Mouse (Mus musculus) spleen, adult 2 months (tissue): ENCODE measurements around the gene Foxq1. TPM values are rescaled to one million over a fixed set of nuclear protein-coding genes. Genes with fewer than 3 reads are reported as not detected.

Source experiments
- DNase-seq, 2 experiments: peaks; one replicate each; pipeline versions ENCODE4 v3.0.0 to v3.0.0-alpha.2; 2012 to 2021; ENCODE audit warnings: low spot score in 2 of 2, low read depth in 1 of 2
- H3K27ac ChIP-seq: fragments of 200-500 bp; 2 replicates; pipeline ENCODE4 v1.5.1; 2012; ENCODE audit warnings: low read length, inconsistent platforms; ENCODE audit not compliant: insufficient read depth
- H3K27me3 ChIP-seq: fragments of 200-500 bp; 2 replicates; pipeline ENCODE4 v1.6.1; 2012; ENCODE audit warnings: mild to moderate bottlenecking, moderate library complexity, low read length, inconsistent platforms; ENCODE audit not compliant: control insufficient read depth, insufficient read depth
- H3K36me3 ChIP-seq: fragments of 200-500 bp; 2 replicates; pipeline ENCODE4 v1.6.1; 2012; ENCODE audit warnings: mild to moderate bottlenecking, low read length, inconsistent platforms; ENCODE audit not compliant: control insufficient read depth, insufficient read depth
- H3K4me1 ChIP-seq: fragments of 200-500 bp; 2 replicates; pipeline ENCODE4 v1.6.1; 2011; ENCODE audit warnings: inconsistent platforms; ENCODE audit not compliant: control insufficient read depth, insufficient read depth, insufficient read length
- H3K4me3 ChIP-seq: fragments of 200-500 bp; 2 replicates; pipeline ENCODE4 v1.5.1; 2011; ENCODE audit warnings: mild to moderate bottlenecking, inconsistent platforms; ENCODE audit not compliant: insufficient read depth, insufficient read length; ENCODE audit errors: extremely low read depth
- CTCF ChIP-seq: fragments of 200-500 bp; IDR thresholded peaks from 2 replicates; pipeline ENCODE4 v1.5.1; 2011; ENCODE audit warnings: mild to moderate bottlenecking, inconsistent platforms; ENCODE audit not compliant: insufficient read depth, insufficient read length, insufficient replicate concordance; ENCODE audit errors: extremely low read depth
- POLR2A ChIP-seq: fragments of 200-500 bp; IDR thresholded peaks from 2 replicates; pipeline ENCODE4 v1.6.1; 2011; ENCODE audit warnings: low read depth, low read length, inconsistent platforms
- WGBS: fragments of 180-500 bp; shearing (Covaris S2); methylation state at CpG from one replicate; pipeline ENCODE4 v1.1.7; 2018; 5-methylcytosine and 5-hydroxymethylcytosine counted together
- polyA plus RNA-seq: library from polyadenylated mRNA; depleted of rRNA; stranded (reverse); fragments of >200 nt; gene quantifications from 2 replicates; pipeline ENCODE4 v1.2.3, GENCODE M21; 2012; rRNA removed

Gene Foxq1
- polyA plus RNA-seq, result 0.07 and 0.13 TPM in 2 replicates

- 76% methylated on average over 4 of the region's 4 CpGs for WGBS
- TF ChIP-seq CTCF (no peak), POLR2A (no peak)
- Histone ChIP-seq H3K4me1 (peaks cover 17% of the 10 kb centered on the region), H3K36me3 (no peaks in the 10 kb centered on the region), H3K4me3 (no peak within 1 kb of the TSS), H3K27ac (no peak within 1 kb of the TSS), H3K27me3 (peaks cover 24% of the 10 kb centered on the region)
- no peak for DNase-seq
Measured at GRCm38 (mm10) chr13:31555834-31556233, at the start of gene Foxq1. Gene Foxq1 (plus strand): TSS chr13:31556134.

DNA sequence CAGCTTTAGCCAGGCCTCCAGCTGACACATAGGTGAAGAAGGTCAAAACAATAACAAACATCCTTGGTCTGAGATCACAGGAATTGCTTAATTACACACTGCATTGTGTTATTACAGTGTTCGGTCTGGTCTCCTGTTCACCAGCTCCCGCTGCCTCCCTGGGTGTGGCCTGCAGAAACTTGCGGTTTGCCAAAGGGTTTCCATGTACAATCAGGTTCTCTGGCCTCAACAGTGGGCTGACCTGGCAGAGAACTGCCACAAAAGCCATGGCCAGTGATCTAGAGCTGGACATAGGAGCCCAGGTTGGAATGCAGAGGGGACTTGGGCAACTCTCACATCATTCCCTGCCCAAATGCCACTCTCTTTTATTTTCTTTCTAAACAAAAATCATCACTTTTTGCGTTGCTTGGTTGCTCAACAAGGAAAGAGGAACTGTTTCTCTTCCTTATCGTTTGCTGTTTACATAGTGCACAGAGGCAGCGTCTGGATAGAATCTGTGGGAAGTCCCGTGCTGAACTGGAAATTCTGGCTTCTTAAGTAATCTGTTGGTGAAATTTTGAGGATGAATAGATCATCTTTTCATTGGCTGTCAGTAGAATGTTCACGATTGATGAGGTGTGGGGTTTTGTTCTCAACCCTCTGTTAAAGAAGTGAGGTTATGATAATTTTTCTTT, 49.3 kb upstream of the Foxq1 start:
- TF ChIP-seq POLR2A (no peak), CTCF (no peak)
- 39% methylated on average over 8 of the region's 8 CpGs for WGBS
- no peaks in the 10 kb centered on the region for H3K4me1 ChIP-seq
- H3K4me3 ChIP-seq, result no peak overlapping the region
- H3K36me3 ChIP-seq, result no peaks in the 10 kb centered on the region
- no peaks in the 10 kb centered on the region for H3K27me3 ChIP-seq
- no peak overlapping the region for H3K27ac ChIP-seq
- DNase-seq, result no peak

- DNase-seq, result no peak
- H3K27me3 ChIP-seq, result no peaks in the 10 kb centered on the region
- H3K36me3 ChIP-seq, result no peaks in the 10 kb centered on the region
- 90% methylated on average over 7 of the region's 7 CpGs for WGBS
- no peak overlapping the region for H3K4me3 ChIP-seq
- no peaks in the 10 kb centered on the region for H3K4me1 ChIP-seq
- H3K27ac ChIP-seq, result no peak overlapping the region
- TF ChIP-seq CTCF (no peak), POLR2A (no peak)
Measured at GRCm38 (mm10) chr13:31515261-31515660, 40.7 kb upstream of the Foxq1 start.

DNA sequence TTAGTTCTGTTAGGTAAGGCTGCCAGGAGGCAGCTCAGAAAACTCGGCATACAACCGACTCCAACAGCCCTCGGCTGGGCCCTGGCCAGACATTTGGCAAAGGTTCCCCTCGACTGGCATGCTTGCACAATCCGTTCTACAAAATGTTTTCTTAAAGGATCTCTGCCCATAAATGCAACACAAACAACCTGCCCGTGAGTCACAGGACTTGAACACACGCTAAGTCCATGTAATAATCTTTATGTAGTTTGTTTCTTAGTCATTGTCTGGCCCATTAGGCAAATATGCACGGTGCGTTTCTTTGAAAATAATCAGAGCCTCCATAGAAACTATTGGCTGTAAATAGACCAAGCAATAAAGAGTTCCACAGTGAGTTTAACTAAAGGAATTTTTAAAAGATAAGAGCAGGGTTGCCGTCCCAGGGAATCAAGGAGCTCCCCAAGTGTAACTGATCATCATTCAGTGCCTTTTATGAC, 37.5 kb upstream of the Foxq1 start:
- no peak overlapping the region for H3K27ac ChIP-seq
- WGBS, result 85% methylated on average over 10 of the region's 10 CpGs
- DNase-seq, result no peak
- no peaks in the 10 kb centered on the region for H3K4me1 ChIP-seq
- TF ChIP-seq POLR2A, result no peak
- TF ChIP-seq CTCF, result no peak
- no peaks in the 10 kb centered on the region for H3K27me3 ChIP-seq
- no peak overlapping the region for H3K4me3 ChIP-seq
- H3K36me3 ChIP-seq, result no peaks in the 10 kb centered on the region

DNA sequence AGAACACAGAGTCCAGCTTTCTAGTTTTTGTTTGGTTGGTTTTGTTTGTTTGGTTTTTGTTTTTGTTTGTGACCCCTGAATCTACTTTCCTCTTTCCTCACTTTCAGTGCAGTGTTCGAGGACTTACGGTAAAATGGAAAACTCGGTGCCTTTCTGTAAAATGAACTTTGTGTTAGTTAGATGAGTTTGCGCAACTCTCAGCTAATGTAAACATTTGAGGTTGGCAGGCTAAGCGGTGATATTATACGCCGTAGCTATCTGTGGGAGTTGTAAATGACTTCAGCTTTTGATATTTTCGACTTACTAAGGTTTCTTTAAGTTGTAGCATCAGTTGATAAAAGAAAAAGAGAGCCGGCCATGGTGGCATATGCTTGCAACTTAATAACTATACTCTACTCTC, 37.0 kb upstream of the Foxq1 start:
- WGBS, result 92% methylated on average over 9 of the region's 9 CpGs

DNA sequence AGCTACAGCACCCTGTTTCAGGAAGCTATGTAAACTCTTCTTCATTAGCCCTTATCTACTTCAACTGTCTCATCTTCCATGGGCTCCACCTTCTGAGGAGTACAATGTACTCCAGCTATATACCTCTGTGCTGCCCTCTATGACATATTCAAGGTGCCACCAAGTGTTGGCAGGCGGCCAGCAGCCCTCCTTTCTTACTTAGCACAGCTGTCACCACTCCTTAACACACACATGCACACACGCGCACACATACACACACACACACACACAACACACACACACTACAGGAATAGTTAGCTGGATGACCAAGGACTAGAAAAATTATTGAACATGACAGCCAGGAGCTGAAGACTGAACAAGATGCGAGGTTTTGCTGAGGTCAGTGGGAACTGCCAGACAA, 31.0 kb upstream of the Foxq1 start:
- no peaks in the 10 kb centered on the region for H3K36me3 ChIP-seq
- H3K27me3 ChIP-seq, result no peaks in the 10 kb centered on the region
- H3K27ac ChIP-seq, result no peak overlapping the region
- TF ChIP-seq POLR2A, result no peak
- no peak overlapping the region for H3K4me3 ChIP-seq
- no peak for DNase-seq
- 86% methylated on average over 4 of the region's 4 CpGs for WGBS
- no peaks in the 10 kb centered on the region for H3K4me1 ChIP-seq

More for the DNA sequence above, 37.0 kb upstream of the Foxq1 start:
- TF ChIP-seq POLR2A (no peak), CTCF (no peak)
- DNase-seq, result no peak
- Histone ChIP-seq H3K27me3 (no peaks in the 10 kb centered on the region), H3K4me3 (no peak overlapping the region), H3K4me1 (no peaks in the 10 kb centered on the region), H3K27ac (no peak overlapping the region), H3K36me3 (no peaks in the 10 kb centered on the region)

DNA sequence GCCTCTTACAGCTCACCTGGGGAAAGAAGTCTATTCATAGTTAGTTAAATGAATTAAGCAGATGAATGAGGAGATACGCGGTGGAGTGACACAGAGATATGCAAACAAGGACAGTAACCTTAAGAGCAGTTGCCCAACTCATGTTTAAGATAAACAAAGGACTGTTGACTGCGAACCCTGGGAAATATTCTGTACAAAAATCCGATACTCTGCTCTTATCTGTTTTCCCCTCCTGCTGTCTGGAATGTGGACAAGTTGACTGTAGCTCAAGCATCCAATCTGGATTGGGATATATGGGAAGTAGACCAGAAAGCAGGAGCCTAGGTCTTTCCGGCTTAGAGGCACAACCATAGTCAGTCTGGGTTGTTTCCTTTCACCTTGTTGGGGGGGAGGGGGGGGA, 24.7 kb upstream of the Foxq1 start:
- TF ChIP-seq CTCF (no peak), POLR2A (no peak)
- WGBS, result 85% methylated on average over 5 of the region's 5 CpGs
- no peaks in the 10 kb centered on the region for H3K36me3 ChIP-seq
- H3K4me1 ChIP-seq, result no peaks in the 10 kb centered on the region
- H3K4me3 ChIP-seq, result no peak overlapping the region
- H3K27ac ChIP-seq, result no peak overlapping the region
- H3K27me3 ChIP-seq, result no peaks in the 10 kb centered on the region
- no peak for DNase-seq
